Mouse (Mus musculus) heart, embryonic 14.5 days (tissue): ENCODE data around the gene Iqschfp. TPM values are rescaled to one million over a fixed set of nuclear protein-coding genes. Genes with fewer than 3 reads are reported as not detected.

ENCODE experiments used
- ATAC-seq: fragments of 200-750 bp; cut with Nextera tagmentation; 2 replicates; pipeline ENCODE4 v1.8.0; 2017; ENCODE audit warnings: low read depth, moderate TSS enrichment; ENCODE audit not compliant: insufficient number of reproducible peaks, insufficient read depth, low FRiP score
- H3K27ac ChIP-seq, 2 experiments: fragments of 200-500 bp in 1 of 2; fragments of 300-500 bp in 1 of 2; sonication (generic) in 1 of 2; replicated peaks in 1 of 2; 2 replicates each; pipeline ENCODE4 v1.5.1; 2012 to 2014; ENCODE audit warnings: low read depth in 2 of 2, low read length in 2 of 2, control low read depth in 1 of 2, mild to moderate bottlenecking in 1 of 2, mixed read lengths in 1 of 2; ENCODE audit not compliant: control insufficient read depth in 1 of 2, insufficient read depth in 1 of 2
- H3K27me3 ChIP-seq: fragments of 300-500 bp; sonication (generic); 2 replicates; pipeline ENCODE4 v1.6.1; 2014; ENCODE audit warnings: mild to moderate bottlenecking, low read length, control low read depth; ENCODE audit not compliant: control insufficient read depth, insufficient read depth
- H3K36me3 ChIP-seq: fragments of 300-500 bp; sonication (generic); 2 replicates; pipeline ENCODE4 v1.6.1; 2014; ENCODE audit warnings: mild to moderate bottlenecking, control low read depth, low read length, mixed read lengths; ENCODE audit not compliant: control insufficient read depth, insufficient read depth
- H3K4me1 ChIP-seq, 2 experiments: fragments of 200-500 bp in 1 of 2; fragments of 300-500 bp in 1 of 2; sonication (generic) in 1 of 2; 2 replicates each; pipeline ENCODE4 v1.6.1; 2012 to 2014; ENCODE audit warnings: low read length in 2 of 2, control low read depth in 1 of 2, mixed read lengths in 1 of 2; ENCODE audit not compliant: control insufficient read depth in 2 of 2, insufficient read depth in 2 of 2
- H3K4me2 ChIP-seq: fragments of 300-500 bp; sonication (generic); 2 replicates; pipeline ENCODE4 v1.6.1; 2014; ENCODE audit warnings: mild to moderate bottlenecking, low read length
- H3K4me3 ChIP-seq, 2 experiments: fragments of 200-500 bp in 1 of 2; fragments of 300-500 bp in 1 of 2; sonication (generic) in 1 of 2; 2 replicates each; pipeline ENCODE4 v1.5.1; 2012 to 2014; ENCODE audit warnings: low read length in 2 of 2, mild to moderate bottlenecking in 2 of 2, control low read depth in 1 of 2, low read depth in 1 of 2, moderate library complexity in 1 of 2; ENCODE audit not compliant: control insufficient read depth in 1 of 2, insufficient read depth in 1 of 2
- H3K9ac ChIP-seq: fragments of 300-500 bp; sonication (generic); 2 replicates; pipeline ENCODE4 v1.6.1; 2014; ENCODE audit warnings: mild to moderate bottlenecking, low read length
- H3K9me3 ChIP-seq: fragments of 300-500 bp; sonication (generic); 2 replicates; pipeline ENCODE4 v1.6.1; 2016; ENCODE audit warnings: low read length, control low read depth; ENCODE audit not compliant: control insufficient read depth
- WGBS: fragments of 180-500 bp; shearing (Covaris S2); extraction: QIAGEN DNeasy Blood & Tissue Kit; methylation state at CpG from one replicate; pipeline ENCODE4 v1.1.7; 2014; 5-methylcytosine and 5-hydroxymethylcytosine counted together
- polyA plus RNA-seq: library from polyadenylated mRNA; unstranded; fragments of >200 nt; fragmentation: Nextera tagmentation; extraction: Ambion mirVana; gene quantifications from 2 replicates; pipeline ENCODE4 v1.2.1, GENCODE M21; 2014

Gene Iqschfp
- polyA plus RNA-seq, 1 experiment from 2014 or later = not detected

DNA sequence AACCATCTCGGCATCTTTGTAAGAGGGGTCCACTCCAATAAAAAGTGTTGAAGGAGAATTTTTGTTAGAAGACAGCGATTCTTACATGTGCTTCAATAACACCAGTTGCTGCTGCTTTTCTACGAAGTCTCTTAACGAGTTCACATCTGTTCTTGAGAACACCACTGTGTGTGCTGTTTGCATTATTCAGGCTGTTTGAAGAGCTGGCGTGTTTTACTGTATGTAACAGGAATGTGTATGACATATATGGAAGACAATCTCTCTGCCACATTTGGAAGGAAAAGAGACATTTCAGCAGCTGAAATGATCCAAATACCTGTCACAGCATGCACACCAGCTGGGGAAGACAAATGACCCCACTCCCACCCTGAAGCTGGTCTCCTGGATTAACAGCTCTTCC lies 578.6 kb downstream of the Iqschfp start:
- H3K36me3 ChIP-seq = no peaks in the 10 kb centered on the region
- no peak overlapping the region for H3K4me3 ChIP-seq
- H3K9me3 ChIP-seq = no peaks in the 10 kb centered on the region
- peak overlapping the region; percentile 72 for H3K4me2 ChIP-seq
- H3K27me3 ChIP-seq = no peaks in the 10 kb centered on the region
- no peak overlapping the region for H3K9ac ChIP-seq
- no peak overlapping the region for H3K27ac ChIP-seq
- WGBS = 59% methylated on average over 5 of the region's 5 CpGs
- ATAC-seq = no peak
- peaks cover 9 to 35% of the 10 kb centered on the region in 2 experiments for H3K4me1 ChIP-seq

DNA sequence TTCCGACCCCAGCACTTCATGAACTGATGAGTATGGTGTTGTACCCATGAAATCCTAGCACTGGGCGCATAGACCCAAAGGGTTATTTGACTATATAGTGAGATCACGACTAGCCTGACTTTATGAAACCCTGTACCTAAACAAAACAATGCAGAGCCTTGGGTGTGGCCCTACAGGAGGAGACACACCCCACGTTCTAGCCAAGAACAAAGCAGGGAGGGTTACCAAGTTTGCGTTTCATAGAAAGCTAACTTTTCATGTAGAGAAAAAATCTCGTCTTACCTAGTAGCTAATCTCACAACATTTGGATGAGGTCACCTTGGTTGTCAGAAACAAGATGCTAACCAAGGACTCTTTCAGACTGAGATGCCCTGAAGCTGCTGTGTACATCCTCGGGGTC lies 584.3 kb downstream of the Iqschfp start:
- Histone ChIP-seq H3K27ac (no peak overlapping the region), H3K4me1 (peaks cover 2 to 4% of the 10 kb centered on the region in 2 experiments; a peak in 2 of 4 replicates), H3K4me3 (no peak overlapping the region), H3K36me3 (no peaks in the 10 kb centered on the region), H3K9me3 (no peaks in the 10 kb centered on the region), H3K27me3 (no peaks in the 10 kb centered on the region), H3K4me2 (no peak overlapping the region), H3K9ac (no peak overlapping the region)
- WGBS = 89% methylated on average over 7 of the region's 7 CpGs
- no peak for ATAC-seq

DNA sequence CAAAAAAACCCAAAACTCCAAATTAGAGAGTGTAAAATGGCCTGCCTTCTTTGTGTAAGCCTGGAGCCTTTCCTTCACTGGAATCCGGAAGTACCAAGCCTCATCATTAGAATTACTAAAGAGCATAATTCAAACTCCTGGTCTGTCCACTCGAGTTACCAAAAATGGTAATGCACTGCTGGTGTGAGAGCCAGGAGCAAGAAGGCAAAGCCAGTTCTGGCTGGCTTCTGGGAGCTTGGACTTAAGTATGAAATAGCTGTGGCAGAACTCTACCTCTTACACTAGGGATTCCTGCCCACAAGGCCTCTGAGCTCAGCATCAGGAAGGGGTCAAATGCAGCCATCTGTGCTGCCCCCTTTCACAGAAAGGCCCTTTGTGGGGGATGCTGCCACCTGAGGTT lies 585.4 kb downstream of the Iqschfp start:
- Histone ChIP-seq H3K27ac (0 out of 4 replicates have a peak overlapping the region, but pooled peaks of 1 of the 2 experiments have one; percentile 14), H3K4me2 (no peak overlapping the region), H3K36me3 (no peaks in the 10 kb centered on the region), H3K4me3 (no peak overlapping the region), H3K4me1 (peaks cover 2 to 4% of the 10 kb centered on the region in 2 experiments; a peak in 2 of 4 replicates), H3K9ac (no peak overlapping the region), H3K27me3 (no peaks in the 10 kb centered on the region), H3K9me3 (no peaks in the 10 kb centered on the region)
- ATAC-seq = no peak
- WGBS = 46% methylated on average over 2 of the region's 2 CpGs

DNA sequence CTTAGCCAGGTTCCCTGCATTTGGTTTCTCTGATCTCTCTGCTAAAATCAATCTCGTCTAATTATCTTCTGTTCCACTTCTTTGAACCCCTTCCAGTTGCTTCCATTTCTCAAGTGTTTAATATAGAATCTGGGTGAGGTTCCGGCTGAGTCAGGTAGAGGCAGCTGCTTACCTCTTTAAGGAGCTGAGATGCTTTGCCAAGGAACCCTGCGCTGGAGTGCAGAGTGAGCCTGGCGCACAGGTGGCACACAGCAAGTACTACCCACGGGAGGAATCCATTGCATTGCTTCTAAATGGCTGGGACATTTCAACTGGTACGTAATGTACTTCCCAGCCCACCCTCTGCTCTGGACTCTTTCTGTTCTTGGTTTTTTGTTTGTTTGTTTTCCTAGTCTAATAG lies 587.2 kb downstream of the Iqschfp start:
- no peaks in the 10 kb centered on the region for H3K9me3 ChIP-seq
- no peak overlapping the region for H3K27ac ChIP-seq
- no peak for ATAC-seq
- 91% methylated on average over 6 of the region's 6 CpGs for WGBS
- no peak overlapping the region for H3K4me3 ChIP-seq
- peaks cover 2 to 4% of the 10 kb centered on the region in 2 experiments; a peak in 2 of 4 replicates for H3K4me1 ChIP-seq
- no peak overlapping the region for H3K4me2 ChIP-seq
- no peaks in the 10 kb centered on the region for H3K27me3 ChIP-seq
- no peaks in the 10 kb centered on the region for H3K36me3 ChIP-seq
- H3K9ac ChIP-seq = no peak overlapping the region

DNA sequence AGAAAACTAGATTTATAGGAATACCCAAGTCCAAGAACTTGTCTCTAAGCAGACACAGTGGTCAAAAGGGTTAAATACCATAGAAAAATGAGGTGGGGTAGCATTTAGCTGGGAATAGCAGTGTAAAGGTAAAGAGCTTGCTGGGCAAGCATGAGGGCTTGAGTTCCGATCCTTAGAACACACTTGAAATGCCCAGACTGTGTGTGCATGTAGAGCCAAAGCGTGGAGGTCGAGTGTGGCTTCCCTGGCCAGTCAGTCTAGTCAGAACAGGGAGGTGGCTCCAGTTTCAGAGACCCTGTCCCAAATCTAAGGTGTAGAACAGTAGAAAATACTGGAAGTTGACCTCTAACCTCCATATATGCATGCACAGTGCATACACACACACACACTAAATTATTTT lies 591.5 kb downstream of the Iqschfp start:
- Histone ChIP-seq H3K36me3 (no peaks in the 10 kb centered on the region), H3K4me1 (no peaks in the 10 kb centered on the region), H3K4me2 (no peak overlapping the region), H3K9ac (no peak overlapping the region), H3K4me3 (no peak overlapping the region), H3K27ac (no peak overlapping the region), H3K9me3 (no peaks in the 10 kb centered on the region), H3K27me3 (no peaks in the 10 kb centered on the region)
- 90% methylated on average over 3 of the region's 3 CpGs for WGBS
- ATAC-seq = no peak

DNA sequence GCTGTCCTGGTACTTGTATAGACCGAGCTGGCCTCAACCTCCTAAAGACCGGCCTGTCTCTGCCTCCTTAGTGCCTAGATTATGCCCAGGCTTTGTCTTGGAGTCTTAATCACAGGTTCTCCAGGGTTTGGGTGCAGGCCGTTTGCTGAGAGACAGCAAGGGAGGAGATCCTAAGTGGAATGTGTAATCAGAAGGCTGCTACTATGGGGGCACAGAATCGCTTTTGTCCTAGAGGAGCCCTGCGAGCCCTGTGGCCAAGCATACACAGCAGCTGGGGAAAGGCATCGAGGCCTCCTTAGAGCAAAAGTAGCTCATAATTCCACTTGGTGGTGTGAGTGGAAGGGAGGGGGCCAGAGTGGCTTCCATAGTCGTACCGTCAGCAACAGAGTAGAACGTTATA lies 592.0 kb downstream of the Iqschfp start:
- H3K9me3 ChIP-seq = no peaks in the 10 kb centered on the region
- no peak for ATAC-seq
- H3K4me1 ChIP-seq = no peaks in the 10 kb centered on the region
- no peak overlapping the region for H3K4me2 ChIP-seq
- no peaks in the 10 kb centered on the region for H3K36me3 ChIP-seq
- H3K9ac ChIP-seq = no peak overlapping the region
- 84% methylated on average over 9 of the region's 9 CpGs for WGBS
- no peak overlapping the region for H3K4me3 ChIP-seq
- H3K27me3 ChIP-seq = no peaks in the 10 kb centered on the region
- H3K27ac ChIP-seq = no peak overlapping the region

DNA sequence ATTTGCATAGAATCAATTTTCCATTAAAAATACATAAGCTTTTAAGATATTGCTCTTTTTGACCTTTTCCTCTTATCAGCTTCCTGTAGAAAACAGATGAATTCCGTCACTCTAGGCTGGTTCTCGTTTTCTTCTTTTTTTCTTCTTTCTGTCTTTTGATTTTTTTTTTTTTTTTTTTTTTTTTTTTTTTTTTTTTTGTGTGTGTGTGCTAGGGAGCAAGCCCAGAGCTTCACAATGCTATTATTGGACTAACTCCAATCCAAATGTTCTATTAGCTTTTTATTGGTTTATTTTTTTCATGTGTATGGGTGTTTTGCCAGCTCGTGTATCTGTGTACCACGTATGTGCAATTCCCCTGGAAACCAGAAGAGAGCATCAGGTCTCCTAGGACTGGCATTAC lies 592.5 kb downstream of the Iqschfp start:
- no peak overlapping the region for H3K4me3 ChIP-seq
- no peaks in the 10 kb centered on the region for H3K36me3 ChIP-seq
- no peaks in the 10 kb centered on the region for H3K9me3 ChIP-seq
- H3K4me2 ChIP-seq = no peak overlapping the region
- H3K27ac ChIP-seq = no peak overlapping the region
- H3K9ac ChIP-seq = no peak overlapping the region
- no peaks in the 10 kb centered on the region for H3K27me3 ChIP-seq
- WGBS = 80% methylated on average over 4 of the region's 4 CpGs
- H3K4me1 ChIP-seq = no peaks in the 10 kb centered on the region
- ATAC-seq = no peak

DNA sequence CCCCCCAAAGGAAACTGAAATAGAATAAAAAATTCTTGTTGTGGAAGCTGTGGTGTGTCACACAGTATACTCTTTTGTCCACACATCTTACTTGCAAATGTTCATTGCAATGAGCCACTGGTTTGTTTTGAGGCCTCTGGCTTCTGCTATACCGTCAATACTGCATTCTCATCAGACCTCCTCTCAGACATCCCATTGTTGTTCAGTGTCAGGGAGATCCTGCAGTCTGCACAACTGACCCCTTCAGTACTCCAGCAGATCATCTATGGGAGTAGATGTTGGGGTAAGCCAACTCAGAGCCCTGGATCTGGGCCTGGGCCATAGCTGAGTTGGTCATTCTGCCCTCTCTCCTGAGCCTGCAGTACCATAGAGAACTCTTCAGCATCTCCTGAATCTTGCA lies 595.6 kb downstream of the Iqschfp start:
- Histone ChIP-seq H3K27me3 (no peaks in the 10 kb centered on the region), H3K9me3 (no peaks in the 10 kb centered on the region), H3K27ac (no peak overlapping the region), H3K9ac (no peak overlapping the region), H3K4me2 (no peak overlapping the region), H3K4me3 (no peak overlapping the region), H3K4me1 (peaks cover 3 to 9% of the 10 kb centered on the region in 2 experiments; a peak in 3 of 4 replicates), H3K36me3 (no peaks in the 10 kb centered on the region)
- ATAC-seq = no peak
- WGBS = 68% methylated on average over 1 of the region's 1 CpGs
